Mouse (Mus musculus) adrenal gland, adult 18-20 months (tissue): ENCODE data around the gene Ndn. TPM values are rescaled to one million over a fixed set of nuclear protein-coding genes. Genes with fewer than 3 reads are reported as not detected.

Source experiments
- total RNA-seq, 2 experiments: library from RNA; stranded (reverse); gene quantifications; 1 replicate in 1 of 2; 2 replicates in 1 of 2; pipeline ENCODE4 v1.2.3; 2021

Gene Ndn
- total RNA-seq, 2 experiments from 2014 or later = 69.4 to 80.4 TPM

Other genes starting within 250 kb of the Ndn start
- gene Magel2, start 30.4 kb downstream of the Ndn start, total RNA-seq = 1 to 10 TPM in 1 of 2 experiments, under 1 TPM in 1; 0.80 to 1.2 TPM
- 1 to 10 TPM; 1.2 to 1.3 TPM for gene Mkrn3, start 73.6 kb downstream of the Ndn start, total RNA-seq
- 1 to 10 TPM in 1 of 2 experiments, under 1 TPM in 1; 0.64 to 1.1 TPM for gene Peg12, start 117.9 kb downstream of the Ndn start, total RNA-seq